Mouse (Mus musculus) splenic B cell, adult 2 months (primary cell): ENCODE measurements around the gene Heg1.

Source experiments
- DNase-seq: peaks from one replicate; pipeline ENCODE4 v3.0.0-alpha.2; 2011; ENCODE audit warnings: low read depth, low spot score
- H3K27me3 ChIP-seq: 2 replicates; pipeline ENCODE4 v1.6.1; 2012; ENCODE audit warnings: mild to moderate bottlenecking, low read length, moderate library complexity, mixed read lengths; ENCODE audit not compliant: control insufficient read depth, poor library complexity, insufficient read depth, severe bottlenecking
- H3K36me3 ChIP-seq: 2 replicates; pipeline ENCODE4 v1.6.1; 2012; ENCODE audit warnings: mild to moderate bottlenecking, low read length, moderate library complexity, mixed read lengths; ENCODE audit not compliant: control insufficient read depth, poor library complexity, insufficient read depth, severe bottlenecking

Heg1 gene

GRCm38 (mm10) chr16:33708031-33708430 is 23.9 kb downstream of the Heg1 start:
- Histone ChIP-seq H3K27me3 (no peaks in the 10 kb centered on the region), H3K36me3 (peaks cover under 1% of the 10 kb centered on the region; the same call in 1 of the 2 replicates)
- peak; percentile 62 for DNase-seq

GRCm38 (mm10) chr16:33708585-33709397 is 24.6 kb downstream of the Heg1 start:
- H3K27me3 ChIP-seq, result no peaks in the 10 kb centered on the region
- DNase-seq, result peak; percentile 68
- H3K36me3 ChIP-seq, result peaks cover 2% of the 10 kb centered on the region; the same call in 1 of the 2 replicates

- peaks cover 2% of the 10 kb centered on the region; the same call in 1 of the 2 replicates for H3K36me3 ChIP-seq
- no peaks in the 10 kb centered on the region for H3K27me3 ChIP-seq
- DNase-seq, result peak; percentile 92
These were observed 30.1 kb downstream of the Heg1 start for GRCm38 (mm10) chr16:33714271-33714670.

GRCm38 (mm10) chr16:33723241-33723640 is 39.1 kb downstream of the Heg1 start:
- DNase-seq, result no peak
- Histone ChIP-seq H3K36me3 (peaks cover 6% of the 10 kb centered on the region; the same call in 1 of the 2 replicates), H3K27me3 (no peaks in the 10 kb centered on the region)

- Histone ChIP-seq H3K27me3 (no peaks in the 10 kb centered on the region), H3K36me3 (peaks cover 6% of the 10 kb centered on the region; the same call in 1 of the 2 replicates)
- no peak for DNase-seq
These were observed 39.8 kb downstream of the Heg1 start for GRCm38 (mm10) chr16:33723983-33724382.

GRCm38 (mm10) chr16:33726261-33726660 is 42.1 kb downstream of the Heg1 start:
- no peak for DNase-seq
- Histone ChIP-seq H3K36me3 (peaks cover 2% of the 10 kb centered on the region; the same call in 1 of the 2 replicates), H3K27me3 (no peaks in the 10 kb centered on the region)

GRCm38 (mm10) chr16:33726892-33727291 is 42.7 kb downstream of the Heg1 start:
- Histone ChIP-seq H3K36me3 (peaks cover 2% of the 10 kb centered on the region; the same call in 1 of the 2 replicates), H3K27me3 (no peaks in the 10 kb centered on the region)
- no peak for DNase-seq

- DNase-seq, result no peak
- Histone ChIP-seq H3K27me3 (no peaks in the 10 kb centered on the region), H3K36me3 (peaks cover 2% of the 10 kb centered on the region; the same call in 1 of the 2 replicates)
These were observed 44.3 kb downstream of the Heg1 start for GRCm38 (mm10) chr16:33728427-33728826.

GRCm38 (mm10) chr16:33731291-33731690 is 47.1 kb downstream of the Heg1 start:
- no peaks in the 10 kb centered on the region for H3K27me3 ChIP-seq
- no peak for DNase-seq
- H3K36me3 ChIP-seq, result peaks cover 2% of the 10 kb centered on the region

- DNase-seq, result peak; percentile 86
- Histone ChIP-seq H3K36me3 (peaks cover 2% of the 10 kb centered on the region), H3K27me3 (no peaks in the 10 kb centered on the region)
These were observed 48.1 kb downstream of the Heg1 start for GRCm38 (mm10) chr16:33732237-33732749.

GRCm38 (mm10) chr16:33732846-33733580 is 48.8 kb downstream of the Heg1 start:
- H3K36me3 ChIP-seq, result peaks cover 2% of the 10 kb centered on the region
- no peaks in the 10 kb centered on the region for H3K27me3 ChIP-seq
- DNase-seq, result peak; percentile 94

- DNase-seq, result no peak
These were observed 49.7 kb downstream of the Heg1 start for GRCm38 (mm10) chr16:33733864-33734263.

GRCm38 (mm10) chr16:33734545-33734944 is 50.4 kb downstream of the Heg1 start:
- DNase-seq, result peak; percentile 79
- H3K36me3 ChIP-seq, result no peaks in the 10 kb centered on the region; the same call in none of the 2 replicates

More at GRCm38 (mm10) chr16:33733864-33734263, 49.7 kb downstream of the Heg1 start:
- H3K27me3 ChIP-seq, result no peaks in the 10 kb centered on the region
- H3K36me3 ChIP-seq, result no peaks in the 10 kb centered on the region; the same call in none of the 2 replicates

GRCm38 (mm10) chr16:33735238-33735637 is 51.1 kb downstream of the Heg1 start:
- H3K36me3 ChIP-seq, result no peaks in the 10 kb centered on the region; the same call in none of the 2 replicates
- no peaks in the 10 kb centered on the region for H3K27me3 ChIP-seq
- peak; percentile 48 for DNase-seq

More at GRCm38 (mm10) chr16:33734545-33734944, 50.4 kb downstream of the Heg1 start:
- H3K27me3 ChIP-seq, result no peaks in the 10 kb centered on the region
